Mouse (Mus musculus) heart, postnatal 0 days (tissue): Measurements from ENCODE around the gene Nid1. TPM values are rescaled to one million over a fixed set of nuclear protein-coding genes. Genes with fewer than 3 reads are reported as not detected.

Source experiments
- ATAC-seq: fragments of 200-750 bp; cut with Nextera tagmentation; 2 replicates; pipeline ENCODE4 v1.8.0; 2017; ENCODE audit warnings: low read depth, moderate number of reproducible peaks, moderate library complexity; ENCODE audit not compliant: insufficient read depth
- DNase-seq: peaks from one replicate; pipeline ENCODE4 v3.0.0-alpha.2; 2016; ENCODE audit warnings: low spot score
- H3K27ac ChIP-seq: fragments of 300-500 bp; sonication (generic); 2 replicates; pipeline ENCODE4 v1.5.1; 2014; ENCODE audit warnings: low read depth, mild to moderate bottlenecking
- H3K27me3 ChIP-seq: fragments of 300-500 bp; sonication (generic); 2 replicates; pipeline ENCODE4 v1.6.1; 2014; ENCODE audit warnings: low read length, mixed read lengths; ENCODE audit not compliant: control insufficient read depth, insufficient read depth
- H3K36me3 ChIP-seq: fragments of 300-500 bp; sonication (generic); replicated peaks from 2 replicates; pipeline ENCODE4 v1.6.1; 2014; ENCODE audit warnings: low read length, mixed read lengths; ENCODE audit not compliant: control insufficient read depth, insufficient read depth
- H3K4me1 ChIP-seq: fragments of 300-500 bp; sonication (generic); 2 replicates; pipeline ENCODE4 v1.6.1; 2014; ENCODE audit warnings: antibody characterized with exemption; ENCODE audit not compliant: control insufficient read depth, insufficient read depth
- H3K4me2 ChIP-seq: fragments of 300-500 bp; sonication (generic); 2 replicates; pipeline ENCODE4 v1.6.1; 2014; ENCODE audit warnings: low read depth, mild to moderate bottlenecking, low read length, moderate library complexity
- H3K4me3 ChIP-seq: fragments of 300-500 bp; sonication (generic); 2 replicates; pipeline ENCODE4 v1.5.1; 2014; ENCODE audit warnings: low read depth, low read length
- H3K9ac ChIP-seq: fragments of 300-500 bp; sonication (generic); replicated peaks from 2 replicates; pipeline ENCODE4 v1.6.1; 2014; ENCODE audit warnings: low read depth, low read length, mixed read lengths
- H3K9me3 ChIP-seq: fragments of 300-500 bp; sonication (generic); replicated peaks from 2 replicates; pipeline ENCODE4 v1.6.1; 2016; ENCODE audit warnings: low read length; ENCODE audit not compliant: control insufficient read depth
- CTCF ChIP-seq: IDR thresholded peaks from 2 replicates; pipeline ENCODE4 v1.5.1; 2016; ENCODE audit warnings: antibody characterized with exemption, control low read depth, low read depth
- EP300 ChIP-seq: IDR thresholded peaks from 2 replicates; pipeline ENCODE4 v1.6.1; 2016; ENCODE audit warnings: antibody characterized with exemption, low read depth
- WGBS: fragments of 180-500 bp; shearing (Covaris S2); extraction: QIAGEN DNeasy Blood & Tissue Kit; methylation state at CpG from one replicate; pipeline ENCODE4 v1.1.7; 2014; 5-methylcytosine and 5-hydroxymethylcytosine counted together
- polyA plus RNA-seq: library from polyadenylated mRNA; unstranded; fragments of >200 nt; fragmentation: Nextera tagmentation; extraction: Ambion mirVana; gene quantifications from 2 replicates; pipeline ENCODE4 v1.2.1, GENCODE M21; 2015
- total RNA-seq: library from RNA; depleted of rRNA; stranded (reverse); fragments of >200 nt; gene quantifications from 2 replicates; pipeline ENCODE4 v1.2.3, GENCODE M21; 2014; ENCODE audit warnings: low replicate concordance

Gene Nid1
- total and polyA plus RNA-seq, 2 experiments from 2014 or later = 50.2 to 127 TPM

DNA sequence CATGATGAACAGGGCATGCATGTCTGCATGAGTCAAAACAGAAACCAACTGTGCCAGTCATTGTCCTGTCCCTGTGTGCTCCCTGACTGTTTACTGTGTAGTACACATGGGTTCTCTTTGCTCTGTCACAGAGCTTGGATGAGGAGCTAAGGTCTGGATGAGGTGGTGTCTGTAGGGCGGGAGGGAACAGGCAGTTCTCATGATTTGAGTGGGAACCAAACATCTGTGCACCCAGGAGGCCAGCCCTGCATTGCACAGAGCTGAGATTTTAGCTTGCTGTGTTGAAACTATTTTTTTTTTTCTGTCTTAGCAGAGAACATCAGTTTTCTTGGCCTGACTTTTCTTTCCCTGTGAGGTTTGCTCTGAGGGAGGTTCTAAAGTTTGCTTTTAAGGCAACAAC is 50.5 kb downstream of the Nid1 start:
- peaks cover 35% of the 10 kb centered on the region for H3K36me3 ChIP-seq
- no peaks in the 10 kb centered on the region for H3K27me3 ChIP-seq
- WGBS = 81% methylated on average over 1 of the region's 1 CpGs
- no peak overlapping the region for H3K9ac ChIP-seq
- no peak overlapping the region for H3K27ac ChIP-seq
- H3K4me1 ChIP-seq = no peaks in the 10 kb centered on the region
- TF ChIP-seq EP300 = no peak
- TF ChIP-seq CTCF = no peak
- no peak overlapping the region for H3K4me2 ChIP-seq
- H3K9me3 ChIP-seq = no peaks in the 10 kb centered on the region
- no peak overlapping the region for H3K4me3 ChIP-seq
- ATAC-seq (peak; percentile 36; the same call in 1 of the 2 replicates), DNase-seq (no peak)

DNA sequence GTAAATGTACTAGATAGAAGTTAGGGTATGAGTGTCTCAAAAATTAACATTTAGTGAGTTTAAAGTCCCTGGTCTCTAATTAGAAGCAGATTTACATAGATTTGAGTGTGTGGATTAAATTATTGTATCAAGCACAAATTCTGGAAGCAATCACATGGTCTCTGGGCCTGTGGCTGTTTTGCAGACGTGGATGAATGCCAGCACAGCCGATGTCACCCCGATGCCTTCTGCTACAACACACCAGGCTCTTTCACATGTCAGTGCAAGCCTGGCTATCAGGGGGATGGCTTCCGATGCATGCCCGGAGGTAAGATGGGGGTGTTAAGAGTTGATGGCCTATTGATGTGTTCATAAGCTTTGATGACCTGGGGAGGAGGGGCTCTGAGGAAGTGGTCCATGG is 52.5 kb downstream of the Nid1 start:
- WGBS = 41% methylated on average over 5 of the region's 5 CpGs
- no peak overlapping the region for H3K4me2 ChIP-seq
- no peak overlapping the region for H3K27ac ChIP-seq
- H3K27me3 ChIP-seq = no peaks in the 10 kb centered on the region
- no peaks in the 10 kb centered on the region for H3K9me3 ChIP-seq
- DNase-seq = no peak
- H3K36me3 ChIP-seq = peaks cover 20% of the 10 kb centered on the region
- no peak for TF ChIP-seq CTCF
- no peak for TF ChIP-seq EP300
- H3K4me1 ChIP-seq = no peaks in the 10 kb centered on the region
- no peak overlapping the region for H3K4me3 ChIP-seq
- ATAC-seq = no peak
- no peak overlapping the region for H3K9ac ChIP-seq

DNA sequence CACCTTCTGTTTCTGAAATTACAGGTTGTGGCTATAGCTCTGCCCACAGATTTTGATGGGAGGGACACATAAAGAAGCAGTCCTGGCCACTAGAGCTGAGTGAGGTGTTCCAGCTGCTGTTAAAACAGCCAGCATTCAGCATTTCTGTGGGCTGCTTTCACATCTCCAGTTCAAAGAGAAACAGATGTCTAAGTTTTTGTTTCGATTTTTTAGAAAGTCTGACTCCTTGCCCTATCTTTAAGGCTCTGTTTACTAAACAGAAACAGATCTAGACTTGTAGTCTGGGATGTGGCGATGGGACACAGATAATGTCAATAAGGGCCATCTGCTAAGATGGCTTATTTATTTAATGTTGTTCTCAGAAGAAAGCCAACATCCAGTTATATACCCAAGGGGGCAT is 54.8 kb downstream of the Nid1 start:
- H3K4me1 ChIP-seq = no peaks in the 10 kb centered on the region
- no peaks in the 10 kb centered on the region for H3K27me3 ChIP-seq
- DNase-seq = no peak
- H3K9ac ChIP-seq = no peak overlapping the region
- H3K27ac ChIP-seq = no peak overlapping the region
- H3K36me3 ChIP-seq = peaks cover 17% of the 10 kb centered on the region
- H3K4me3 ChIP-seq = no peak overlapping the region
- WGBS = 56% methylated on average over 2 of the region's 2 CpGs
- TF ChIP-seq EP300 = no peak
- TF ChIP-seq CTCF = no peak
- no peak overlapping the region for H3K4me2 ChIP-seq
- H3K9me3 ChIP-seq = no peaks in the 10 kb centered on the region
- no peak for ATAC-seq

DNA sequence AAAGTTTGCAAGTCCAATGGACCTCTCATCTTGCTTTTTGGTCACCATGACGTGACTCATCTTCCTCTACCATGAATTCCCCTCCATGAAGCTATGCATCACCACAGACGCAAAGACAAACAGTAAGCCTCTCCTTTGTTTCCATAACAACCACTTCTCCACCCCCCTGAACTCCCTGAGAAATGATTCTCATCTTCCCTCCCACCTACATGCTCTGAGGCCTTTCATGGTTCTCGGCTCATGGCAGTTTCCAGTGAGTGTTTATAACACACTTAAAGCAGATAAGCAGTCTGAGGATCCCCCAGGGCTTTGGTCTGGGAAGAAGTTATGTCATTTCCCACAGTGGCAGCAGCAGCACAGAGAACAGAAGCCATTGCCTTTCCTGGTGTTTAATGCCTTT is 56.2 kb downstream of the Nid1 start:
- H3K27me3 ChIP-seq = no peaks in the 10 kb centered on the region
- H3K9me3 ChIP-seq = no peaks in the 10 kb centered on the region
- ATAC-seq (peak; percentile 20), DNase-seq (no peak)
- TF ChIP-seq CTCF (no peak), EP300 (no peak)
- H3K27ac ChIP-seq = no peak overlapping the region
- WGBS = 37% methylated on average over 3 of the region's 3 CpGs
- H3K4me2 ChIP-seq = no peak overlapping the region
- H3K4me3 ChIP-seq = no peak overlapping the region
- H3K4me1 ChIP-seq = no peaks in the 10 kb centered on the region
- H3K9ac ChIP-seq = no peak overlapping the region
- H3K36me3 ChIP-seq = peaks cover 21% of the 10 kb centered on the region

DNA sequence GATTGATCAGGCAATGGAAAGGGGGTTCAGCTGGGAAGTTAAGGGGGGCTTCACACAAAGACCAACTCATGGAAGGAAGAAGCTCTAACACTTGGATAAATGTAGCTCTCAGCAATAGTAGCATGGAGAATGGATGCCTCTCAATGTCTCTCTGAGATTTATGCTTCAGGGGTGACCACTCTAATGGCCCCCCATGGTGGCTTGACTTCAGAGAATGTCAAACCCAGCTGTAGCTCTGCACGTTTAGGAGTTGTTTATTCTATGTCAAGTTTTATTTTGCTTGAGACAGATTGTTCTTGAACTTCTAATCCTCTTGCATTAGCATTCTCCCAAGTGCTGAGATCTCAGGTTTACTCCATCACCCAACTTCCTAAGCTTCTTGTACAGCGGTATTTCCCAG is 60.7 kb downstream of the Nid1 start:
- Histone ChIP-seq H3K4me1 (no peaks in the 10 kb centered on the region), H3K9ac (no peak overlapping the region), H3K36me3 (peaks cover 43% of the 10 kb centered on the region), H3K27ac (no peak overlapping the region), H3K4me3 (no peak overlapping the region), H3K9me3 (no peaks in the 10 kb centered on the region), H3K4me2 (no peak overlapping the region), H3K27me3 (no peaks in the 10 kb centered on the region)
- 72% methylated on average over 2 of the region's 2 CpGs for WGBS
- DNase-seq (no peak), ATAC-seq (no peak)
- TF ChIP-seq CTCF (no peak), EP300 (no peak)

DNA sequence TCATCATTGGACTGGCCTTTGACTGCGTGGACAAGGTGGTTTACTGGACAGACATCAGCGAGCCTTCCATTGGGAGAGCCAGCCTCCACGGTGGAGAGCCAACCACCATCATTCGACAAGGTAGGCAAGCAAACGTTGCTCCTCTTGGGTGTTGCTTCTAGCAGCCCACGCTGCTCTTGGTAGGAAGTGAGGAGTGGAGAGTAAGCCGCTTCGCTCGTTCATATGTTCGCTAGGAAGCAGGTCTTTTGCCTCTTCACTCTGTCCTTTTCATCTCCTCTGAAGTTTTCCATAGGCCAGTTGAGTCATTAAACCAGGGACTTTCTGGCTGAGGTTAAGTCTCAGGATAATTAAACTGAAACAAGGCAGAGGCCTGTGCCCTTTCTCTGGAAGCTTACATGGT is 65.1 kb downstream of the Nid1 start:
- H3K4me1 ChIP-seq = no peaks in the 10 kb centered on the region; the same call in 1 of the 2 replicates
- no peak overlapping the region for H3K4me2 ChIP-seq
- no peak overlapping the region for H3K9ac ChIP-seq
- DNase-seq = no peak
- no peak overlapping the region for H3K4me3 ChIP-seq
- 87% methylated on average over 10 of the region's 10 CpGs for WGBS
- ATAC-seq = no peak
- no peaks in the 10 kb centered on the region for H3K9me3 ChIP-seq
- H3K36me3 ChIP-seq = peaks cover 53% of the 10 kb centered on the region
- no peaks in the 10 kb centered on the region for H3K27me3 ChIP-seq
- TF ChIP-seq EP300 = no peak
- no peak for TF ChIP-seq CTCF
- no peak overlapping the region for H3K27ac ChIP-seq
